Mouse (Mus musculus) CH12.LX (cell line): ENCODE results near the gene Klf7.

ENCODE experiments used
- HCFC1 ChIP-seq: IDR thresholded peaks from 2 replicates; pipeline ENCODE4 v1.6.1; 2012; ENCODE audit warnings: low read depth, mild to moderate bottlenecking, inconsistent platforms, low read length, improper control_type of control experiment
- POLR2AphosphoS2 ChIP-seq: IDR thresholded peaks from 2 replicates; pipeline ENCODE4 v1.6.1; 2011; ENCODE audit warnings: low read depth, low read length, improper control_type of control experiment

- TF ChIP-seq POLR2AphosphoS2: no peak
- no peak for TF ChIP-seq HCFC1
Measured at GRCm38 (mm10) chr1:64046087-64046801, 75.8 kb downstream of the Klf7 start.
